Mouse (Mus musculus): ENCODE results near the gene Pilrb1. TPM values are rescaled to one million over a fixed set of nuclear protein-coding genes. Genes with fewer than 3 reads are reported as not detected.
"Not testable (repeated sequence)": the region's sequence is repeated elsewhere in the genome, so short reads cannot be mapped to it uniquely, and the experiment has no call there.

Gene Pilrb1
- not detected for polyA plus RNA-seq (2012; fragmentation: generic; extraction: Trizol)
- long read RNA-seq, experiment 1, result 0 reads
- long read RNA-seq, experiment 2, result 0 reads

GRCm38 (mm10) chr5:137857960-137858710 lies at the start of gene Pilrb1:
TSS of gene Pilrb1 (minus strand) at chr5:137858106.
- H3K36me3 ChIP-seq (ENCODE audit: control insufficient read depth, insufficient read depth); H3K79me2 ChIP-seq (ENCODE audit: control insufficient read depth, insufficient read depth); H3K27me3 ChIP-seq (ENCODE audit: control insufficient read depth, insufficient read depth, insufficient read length); H3ac ChIP-seq (ENCODE audit: control insufficient read depth, insufficient read length, low read depth); H3K79me3 ChIP-seq (ENCODE audit: low read depth); H3K4me3 ChIP-seq (ENCODE audit: insufficient read depth, poor library complexity, severe bottlenecking): not testable (repeated sequence)

GRCm38 (mm10) chr5:137897812-137898211 lies 39.9 kb upstream of the Pilrb1 start:
- H3K27me3 ChIP-seq (ENCODE audit: control insufficient read depth, insufficient read depth, insufficient read length), result no peaks in the 10 kb centered on the region
- TF ChIP-seq CEBPB (IDR thresholded peaks at IDR 0.05; ENCODE audit: low read depth), result no peak

GRCm38 (mm10) chr5:137892954-137893353 lies 35.0 kb upstream of the Pilrb1 start:
- TF ChIP-seq CEBPB (IDR thresholded peaks at IDR 0.05; ENCODE audit: low read depth) (no peak), MAX (IDR thresholded peaks at IDR 0.05) (no peak), FOSL1 (IDR thresholded peaks at IDR 0.05; ENCODE audit: insufficient read depth, low read length, poor library complexity, severe bottlenecking) (no peak), MYOD1 (IDR thresholded peaks at IDR 0.05; ENCODE audit: control insufficient read depth, insufficient read length, low read depth) (no peak), MYOG (IDR thresholded peaks at IDR 0.05; ENCODE audit: control insufficient read depth, extremely low read depth, insufficient read length) (no peak), CTCF (IDR thresholded peaks at IDR 0.05; ENCODE audit: control insufficient read depth, insufficient read depth, insufficient read length) (no peak)
- Histone ChIP-seq H3ac (ENCODE audit: control insufficient read depth, insufficient read length, low read depth) (no peak overlapping the region), H3K4me3 (ENCODE audit: insufficient read depth, poor library complexity, severe bottlenecking) (no peak overlapping the region)

More at GRCm38 (mm10) chr5:137897812-137898211, 39.9 kb upstream of the Pilrb1 start:
- Histone ChIP-seq H3ac (ENCODE audit: control insufficient read depth, insufficient read length, low read depth) (no peak overlapping the region), H3K36me3 (ENCODE audit: control insufficient read depth, insufficient read depth) (no peaks in the 10 kb centered on the region), H3K79me2 (ENCODE audit: control insufficient read depth, insufficient read depth) (no peaks in the 10 kb centered on the region), H3K4me3 (ENCODE audit: insufficient read depth, poor library complexity, severe bottlenecking) (no peak overlapping the region), H3K79me3 (ENCODE audit: low read depth) (no peaks in the 10 kb centered on the region)

GRCm38 (mm10) chr5:137887666-137888065 lies 29.8 kb upstream of the Pilrb1 start:
- no peak for TF ChIP-seq CEBPB (IDR thresholded peaks at IDR 0.05; ENCODE audit: low read depth)
- no peak for TF ChIP-seq FOSL1 (IDR thresholded peaks at IDR 0.05; ENCODE audit: insufficient read depth, low read length, poor library complexity, severe bottlenecking)
- no peak for TF ChIP-seq USF1 (IDR thresholded peaks at IDR 0.05; ENCODE audit: low read depth)
- no peak for TF ChIP-seq MYOG (IDR thresholded peaks at IDR 0.05; ENCODE audit: control insufficient read depth, extremely low read depth, insufficient read length)
- no peak for TF ChIP-seq MAX (IDR thresholded peaks at IDR 0.05)
- TF ChIP-seq CTCF (IDR thresholded peaks at IDR 0.05; ENCODE audit: control insufficient read depth, insufficient read depth, insufficient read length), result no peak
- TF ChIP-seq MYOD1 (IDR thresholded peaks at IDR 0.05; ENCODE audit: control insufficient read depth, insufficient read length, low read depth), result no peak
- Histone ChIP-seq H3K79me3 (ENCODE audit: low read depth) (no peaks in the 10 kb centered on the region), H3K27me3 (ENCODE audit: control insufficient read depth, insufficient read depth, insufficient read length) (no peaks in the 10 kb centered on the region), H3K36me3 (ENCODE audit: control insufficient read depth, insufficient read depth) (no peaks in the 10 kb centered on the region), H3K4me3 (ENCODE audit: insufficient read depth, poor library complexity, severe bottlenecking) (no peak overlapping the region), H3ac (ENCODE audit: control insufficient read depth, insufficient read length, low read depth) (no peak overlapping the region), H3K79me2 (ENCODE audit: control insufficient read depth, insufficient read depth) (no peaks in the 10 kb centered on the region)

More at GRCm38 (mm10) chr5:137892954-137893353, 35.0 kb upstream of the Pilrb1 start:
- H3K79me3 ChIP-seq (ENCODE audit: low read depth), result no peaks in the 10 kb centered on the region
- H3K79me2 ChIP-seq (ENCODE audit: control insufficient read depth, insufficient read depth), result no peaks in the 10 kb centered on the region
- H3K27me3 ChIP-seq (ENCODE audit: control insufficient read depth, insufficient read depth, insufficient read length), result no peaks in the 10 kb centered on the region
- H3K36me3 ChIP-seq (ENCODE audit: control insufficient read depth, insufficient read depth), result no peaks in the 10 kb centered on the region

- Histone ChIP-seq H3K36me3 (ENCODE audit: control insufficient read depth, insufficient read depth) (no peaks in the 10 kb centered on the region), H3K4me3 (ENCODE audit: insufficient read depth, poor library complexity, severe bottlenecking) (no peak overlapping the region), H3ac (ENCODE audit: control insufficient read depth, insufficient read length, low read depth) (no peak overlapping the region), H3K79me2 (ENCODE audit: control insufficient read depth, insufficient read depth) (no peaks in the 10 kb centered on the region), H3K79me3 (ENCODE audit: low read depth) (no peaks in the 10 kb centered on the region), H3K27me3 (ENCODE audit: control insufficient read depth, insufficient read depth, insufficient read length) (no peaks in the 10 kb centered on the region)
- TF ChIP-seq CTCF (IDR thresholded peaks at IDR 0.05; ENCODE audit: control insufficient read depth, insufficient read depth, insufficient read length) (no peak), MAX (IDR thresholded peaks at IDR 0.05) (peak; percentile 66), USF1 (IDR thresholded peaks at IDR 0.05; ENCODE audit: low read depth) (no peak)
These were observed 28.0 kb upstream of the Pilrb1 start for GRCm38 (mm10) chr5:137885894-137886293.

GRCm38 (mm10) chr5:137883345-137883744 lies 25.4 kb upstream of the Pilrb1 start:
- Histone ChIP-seq H3K27me3 (ENCODE audit: control insufficient read depth, insufficient read depth, insufficient read length) (no peaks in the 10 kb centered on the region), H3K79me3 (ENCODE audit: low read depth) (no peaks in the 10 kb centered on the region), H3K4me3 (ENCODE audit: insufficient read depth, poor library complexity, severe bottlenecking) (no peak overlapping the region), H3K36me3 (ENCODE audit: control insufficient read depth, insufficient read depth) (no peaks in the 10 kb centered on the region), H3ac (ENCODE audit: control insufficient read depth, insufficient read length, low read depth) (no peak overlapping the region), H3K79me2 (ENCODE audit: control insufficient read depth, insufficient read depth) (no peaks in the 10 kb centered on the region)
- TF ChIP-seq USF1 (IDR thresholded peaks at IDR 0.05; ENCODE audit: low read depth) (no peak), MYOG (IDR thresholded peaks at IDR 0.05; ENCODE audit: control insufficient read depth, extremely low read depth, insufficient read length) (no peak), MYOD1 (IDR thresholded peaks at IDR 0.05; ENCODE audit: control insufficient read depth, insufficient read length, low read depth) (no peak), FOSL1 (IDR thresholded peaks at IDR 0.05; ENCODE audit: insufficient read depth, low read length, poor library complexity, severe bottlenecking) (no peak), CEBPB (IDR thresholded peaks at IDR 0.05; ENCODE audit: low read depth) (no peak), MAX (IDR thresholded peaks at IDR 0.05) (no peak), CTCF (IDR thresholded peaks at IDR 0.05; ENCODE audit: control insufficient read depth, insufficient read depth, insufficient read length) (no peak)

Data from C2C12 (cell line).